Mouse (Mus musculus): ENCODE measurements around the gene Ldhb.
A peak's percentile ranks its signal among the peaks of the same experiment; 100 is the strongest.
"Not testable (repeated sequence)": the region's sequence is repeated elsewhere in the genome, so short reads cannot be mapped to it uniquely, and the experiment has no call there.

The Ldhb gene

GRCm38 (mm10) chr6:142514912-142515311 is 7.2 kb upstream of the Ldhb start:
- DNase-seq (ENCODE audit: low spot score in 2 of 2) = peak; percentile 78

- no peak for DNase-seq (ENCODE audit: low spot score in 2 of 2)
Observed at GRCm38 (mm10) chr6:142512902-142513301, 5.1 kb upstream of the Ldhb start.

GRCm38 (mm10) chr6:142511516-142512135 is 3.9 kb upstream of the Ldhb start:
- no peak for DNase-seq (ENCODE audit: low spot score in 2 of 2)

- no peak for DNase-seq (ENCODE audit: low spot score in 2 of 2)
Observed at GRCm38 (mm10) chr6:142508663-142509062, 906 bp upstream of the Ldhb start.

- DNase-seq (ENCODE audit: low spot score in 2 of 2) = peak; percentile 23 to 60
Observed at GRCm38 (mm10) chr6:142507033-142507784, 548 bp downstream of the Ldhb start.

GRCm38 (mm10) chr6:142506338-142507032 is 1.3 kb downstream of the Ldhb start:
- DNase-seq (ENCODE audit: low spot score in 2 of 2) = peak; percentile 32 to 35

GRCm38 (mm10) chr6:142503601-142504000 is 4.2 kb downstream of the Ldhb start:
- no peak for DNase-seq (ENCODE audit: low spot score in 2 of 2)

GRCm38 (mm10) chr6:142502519-142503125 is 5.1 kb downstream of the Ldhb start:
- no peak for DNase-seq (ENCODE audit: low spot score in 2 of 2)

GRCm38 (mm10) chr6:142490114-142490513 is 17.6 kb downstream of the Ldhb start:
- DNase-seq (ENCODE audit: low spot score in 2 of 2) = not testable (repeated sequence)

GRCm38 (mm10) chr6:142487638-142488037 is 20.1 kb downstream of the Ldhb start:
- no peak for DNase-seq (ENCODE audit: low spot score in 2 of 2)

- no peak for DNase-seq (ENCODE audit: low spot score in 2 of 2)
Observed at GRCm38 (mm10) chr6:142485478-142486123, 22.2 kb downstream of the Ldhb start.

GRCm38 (mm10) chr6:142477239-142477638 is 30.5 kb downstream of the Ldhb start:
- no peak for DNase-seq (ENCODE audit: low spot score in 2 of 2)

- no peak for DNase-seq (ENCODE audit: low spot score in 2 of 2)
Observed at GRCm38 (mm10) chr6:142472801-142473203, 35.0 kb downstream of the Ldhb start, which contains the start of gene Gys2. TSS of gene Gys2 (minus strand) at chr6:142473109.

- no peak for DNase-seq (ENCODE audit: low spot score in 2 of 2)
Observed at GRCm38 (mm10) chr6:142471141-142471540, 36.6 kb downstream of the Ldhb start.

- no peak for DNase-seq (ENCODE audit: low spot score in 2 of 2)
Observed at GRCm38 (mm10) chr6:142469602-142470001, 38.2 kb downstream of the Ldhb start.

GRCm38 (mm10) chr6:142462194-142462593 is 45.6 kb downstream of the Ldhb start:
- no peak for DNase-seq (ENCODE audit: low spot score in 2 of 2)

GRCm38 (mm10) chr6:142459017-142459678 is 48.6 kb downstream of the Ldhb start:
- DNase-seq (ENCODE audit: low spot score in 2 of 2) = no peak

- DNase-seq (ENCODE audit: low spot score in 2 of 2) = no peak
Observed at GRCm38 (mm10) chr6:142458010-142458409, 49.7 kb downstream of the Ldhb start.

- peak; percentile 18 to 38 for DNase-seq (ENCODE audit: low spot score in 2 of 2)
Observed at GRCm38 (mm10) chr6:142455314-142455996, 52.3 kb downstream of the Ldhb start.

- no peak for DNase-seq (ENCODE audit: low spot score in 2 of 2)
Observed at GRCm38 (mm10) chr6:142453311-142453710, 54.4 kb downstream of the Ldhb start.

- no peak for DNase-seq (ENCODE audit: low spot score in 2 of 2)
Observed at GRCm38 (mm10) chr6:142451381-142451780, 56.4 kb downstream of the Ldhb start.

Measured in frontal cortex, postnatal 36 days (tissue).